Mouse (Mus musculus) kidney, embryonic 15.5 days (tissue): Measurements from ENCODE around the gene Tsc22d4. TPM values are rescaled to one million over a fixed set of nuclear protein-coding genes. Genes with fewer than 3 reads are reported as not detected.

ENCODE experiments used
- ATAC-seq: fragments of 200-750 bp; cut with Nextera tagmentation; replicated peaks from 2 replicates; pipeline ENCODE4 v1.8.0; 2017; ENCODE audit warnings: moderate TSS enrichment; ENCODE audit not compliant: low FRiP score
- H3K27ac ChIP-seq: fragments of 300-500 bp; sonication (generic); 2 replicates; pipeline ENCODE4 v1.5.1; 2015; ENCODE audit warnings: mild to moderate bottlenecking, inconsistent platforms
- H3K27me3 ChIP-seq: fragments of 300-500 bp; sonication (generic); 2 replicates; pipeline ENCODE4 v1.6.1; 2015; ENCODE audit warnings: inconsistent platforms
- H3K36me3 ChIP-seq: fragments of 300-500 bp; sonication (generic); 2 replicates; pipeline ENCODE4 v1.6.1; 2015; ENCODE audit warnings: inconsistent platforms
- H3K4me1 ChIP-seq: fragments of 300-500 bp; sonication (generic); 2 replicates; pipeline ENCODE4 v1.6.1; 2015; ENCODE audit warnings: inconsistent platforms
- H3K4me2 ChIP-seq: fragments of 300-500 bp; sonication (generic); 2 replicates; pipeline ENCODE4 v1.6.1; 2015; ENCODE audit warnings: moderate library complexity, mild to moderate bottlenecking, inconsistent platforms
- H3K4me3 ChIP-seq: fragments of 300-500 bp; sonication (generic); replicated peaks from 2 replicates; pipeline ENCODE4 v1.5.1; 2015; ENCODE audit warnings: mild to moderate bottlenecking, inconsistent platforms
- H3K9ac ChIP-seq: fragments of 300-500 bp; sonication (generic); 2 replicates; pipeline ENCODE4 v1.6.1; 2015; ENCODE audit warnings: mild to moderate bottlenecking, inconsistent platforms
- H3K9me3 ChIP-seq: fragments of 300-500 bp; sonication (generic); replicated peaks from 2 replicates; pipeline ENCODE4 v1.6.1; 2016; ENCODE audit warnings: inconsistent platforms
- WGBS: fragments of 180-500 bp; shearing (Covaris S2); methylation state at CpG from one replicate; pipeline ENCODE4 v1.1.7; 2015; ENCODE audit warnings: mixed read lengths; 5-methylcytosine and 5-hydroxymethylcytosine counted together
- polyA plus RNA-seq: library from polyadenylated mRNA; unstranded; fragments of >200 nt; fragmentation: Nextera tagmentation; extraction: Ambion mirVana; gene quantifications from 2 replicates; pipeline ENCODE4 v1.2.1, GENCODE M21; 2015

Tsc22d4 gene
- polyA plus RNA-seq, 1 experiment from 2014 or later: 126 TPM

DNA sequence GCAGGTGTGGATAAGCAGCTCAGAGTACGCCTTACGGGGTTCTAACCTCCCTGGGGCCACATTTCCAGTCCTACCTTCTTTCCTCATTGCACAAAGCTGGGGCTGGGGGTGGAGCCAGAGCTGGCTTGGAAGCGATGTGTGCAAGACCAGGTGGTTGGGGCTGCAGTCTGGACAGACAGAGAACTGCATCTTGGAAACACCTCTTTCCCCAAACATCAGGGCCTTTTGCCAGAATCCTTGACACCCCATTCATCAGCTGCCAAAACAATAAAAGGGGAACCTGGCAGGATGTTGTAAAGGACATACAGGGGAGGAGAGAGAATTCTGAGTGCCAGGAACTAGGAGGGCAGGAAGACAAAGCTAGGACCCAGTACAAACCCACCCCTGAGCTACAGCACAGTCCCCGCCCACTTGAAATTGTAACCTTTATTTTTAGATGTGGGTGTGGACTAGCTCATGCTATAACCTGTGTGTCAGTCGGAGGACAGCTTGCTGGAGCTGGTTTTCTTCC is 30.9 kb downstream of the Tsc22d4 start:
- 29% methylated on average over 5 of the region's 5 CpGs for WGBS

DNA sequence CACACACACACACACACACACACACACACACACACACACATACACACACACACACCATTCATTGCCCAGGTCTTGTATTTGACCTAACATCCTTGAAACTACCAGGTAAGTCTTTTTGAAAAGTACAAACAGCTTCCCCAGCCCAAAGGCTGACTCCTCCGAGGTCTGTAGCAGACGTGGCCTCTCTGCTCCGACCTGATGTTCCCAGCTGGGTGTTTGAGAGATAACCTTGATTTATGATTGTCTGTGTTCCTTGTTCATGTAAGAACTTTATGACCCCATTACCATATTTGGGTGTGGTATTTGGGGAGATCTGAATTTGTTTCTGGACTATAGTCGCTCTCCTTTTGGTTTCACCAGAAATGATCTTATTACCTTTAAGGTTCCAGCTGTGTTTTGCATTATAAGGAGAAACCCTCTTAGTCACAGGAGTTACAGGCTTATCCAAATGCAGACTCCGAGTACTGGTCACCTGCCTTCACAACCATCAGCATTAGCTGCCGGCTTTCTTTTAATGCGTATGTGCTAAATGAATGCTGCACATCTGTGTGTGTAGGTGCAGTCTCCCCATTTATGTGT is 31.8 kb downstream of the Tsc22d4 start:
- no peak overlapping the region for H3K9ac ChIP-seq
- H3K9me3 ChIP-seq: no peaks in the 10 kb centered on the region
- 0 out of 2 replicates have a peak overlapping the region, but pooled peaks have one; percentile 90 for H3K4me2 ChIP-seq
- no peak overlapping the region for H3K4me3 ChIP-seq
- 66% methylated on average over 7 of the region's 7 CpGs for WGBS
- peaks cover 47% of the 10 kb centered on the region for H3K4me1 ChIP-seq
- ATAC-seq: no peak
- 0 out of 2 replicates have a peak overlapping the region, but pooled peaks have one; percentile 95 for H3K27ac ChIP-seq
- no peaks in the 10 kb centered on the region for H3K27me3 ChIP-seq
- peaks cover 25% of the 10 kb centered on the region for H3K36me3 ChIP-seq

More for the DNA sequence above, 30.9 kb downstream of the Tsc22d4 start:
- H3K9ac ChIP-seq: no peak overlapping the region
- no peak overlapping the region for H3K4me3 ChIP-seq
- H3K36me3 ChIP-seq: peaks cover 16% of the 10 kb centered on the region
- peak overlapping the region; percentile 63 for H3K27ac ChIP-seq
- H3K4me2 ChIP-seq: peak overlapping the region; percentile 12; the same call in 1 of the 2 replicates
- H3K9me3 ChIP-seq: no peaks in the 10 kb centered on the region
- ATAC-seq: no peak
- H3K27me3 ChIP-seq: no peaks in the 10 kb centered on the region
- H3K4me1 ChIP-seq: peaks cover 38% of the 10 kb centered on the region

GRCm38 (mm10) chr5:137778635-137779034 is 33.1 kb downstream of the Tsc22d4 start, which contains the start of gene Ppp1r35:
TSS of gene Ppp1r35 (plus strand) at chr5:137778849.
- Histone ChIP-seq H3K4me2 (peak within 1 kb of the TSS; percentile 90), H3K36me3 (peaks cover 38% of the 10 kb centered on the region), H3K9me3 (no peaks in the 10 kb centered on the region), H3K4me3 (peak within 1 kb of the TSS; percentile 89), H3K27me3 (no peaks in the 10 kb centered on the region), H3K27ac (peak within 1 kb of the TSS; percentile 95), H3K4me1 (peaks cover 60% of the 10 kb centered on the region), H3K9ac (peak within 1 kb of the TSS; percentile 91)
- WGBS: under 1% methylated on average over 31 of the region's 31 CpGs
- ATAC-seq: peak; percentile 95

DNA sequence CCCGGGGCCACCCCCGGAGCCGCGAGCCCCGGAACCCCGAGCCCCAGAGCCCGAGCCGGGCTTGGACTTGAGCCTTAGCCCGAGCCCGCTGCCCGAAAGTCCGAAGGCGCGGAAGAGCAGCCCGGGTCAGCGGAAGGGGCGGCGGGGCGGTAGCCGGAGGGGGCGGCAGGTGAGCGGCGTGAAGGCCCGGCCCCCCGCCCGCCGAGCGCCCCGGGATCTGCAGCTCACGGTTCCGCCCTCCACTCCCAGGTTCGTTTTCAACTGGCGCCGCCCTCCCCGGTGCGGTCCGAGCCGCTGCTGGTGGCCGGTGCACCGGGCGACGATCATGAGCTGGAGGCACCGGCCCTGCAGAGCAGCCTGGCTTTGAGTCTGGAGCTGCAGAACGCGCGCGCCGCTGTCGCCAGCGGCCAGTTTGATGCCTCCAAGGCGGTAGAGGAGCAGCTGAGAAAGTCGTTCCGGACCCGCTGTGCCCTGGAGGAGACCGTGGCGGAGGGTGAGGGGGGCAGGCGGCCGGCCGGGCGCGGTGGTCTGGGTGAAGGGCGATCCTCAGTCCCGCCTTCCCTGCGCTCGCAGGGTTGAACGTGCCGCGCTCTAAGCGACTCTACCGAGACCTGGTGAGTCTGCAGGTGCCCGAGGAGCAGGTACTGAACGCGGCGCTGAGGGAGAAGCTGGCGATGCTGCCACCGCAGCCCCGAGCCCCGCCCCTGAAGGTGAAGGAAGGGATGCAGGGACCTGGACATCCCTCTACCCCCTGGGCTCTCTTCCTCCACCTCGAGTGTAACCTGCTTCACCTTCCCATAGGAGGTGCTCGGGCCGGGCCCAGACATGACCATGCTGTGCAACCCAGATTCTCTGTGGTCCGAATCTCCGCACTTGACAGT is 33.8 kb downstream of the Tsc22d4 start:
- Histone ChIP-seq H3K4me3 (peak overlapping the region; percentile 89), H3K27ac (peak overlapping the region; percentile 95), H3K27me3 (no peaks in the 10 kb centered on the region), H3K4me1 (peaks cover 67% of the 10 kb centered on the region), H3K4me2 (peak overlapping the region; percentile 90), H3K36me3 (peaks cover 44% of the 10 kb centered on the region), H3K9ac (peak overlapping the region; percentile 91), H3K9me3 (no peaks in the 10 kb centered on the region)
- under 1% methylated on average over 80 of the region's 83 CpGs for WGBS
- ATAC-seq: peak; percentile 32

DNA sequence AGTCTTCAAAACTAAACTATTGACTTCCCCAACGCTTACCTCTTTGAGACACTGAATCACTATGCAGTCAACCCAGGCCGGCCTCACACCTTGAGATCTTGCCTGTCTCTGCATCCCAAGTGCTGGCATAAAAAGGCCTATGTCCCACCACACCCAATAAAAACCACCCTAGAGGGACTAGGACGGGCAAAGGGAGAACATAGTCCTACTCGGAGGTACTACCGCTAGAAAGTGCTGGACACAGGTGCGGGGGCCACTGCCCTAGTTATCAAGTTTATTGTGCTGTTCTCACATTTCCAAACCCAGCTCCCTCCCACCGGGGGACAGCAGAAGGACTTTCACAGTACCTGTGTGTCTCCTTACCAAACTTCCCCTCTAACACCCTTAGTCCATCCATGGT is 36.1 kb downstream of the Tsc22d4 start:
- H3K4me3 ChIP-seq: no peak overlapping the region
- H3K36me3 ChIP-seq: peaks cover 51% of the 10 kb centered on the region
- no peak for ATAC-seq
- H3K27ac ChIP-seq: 0 out of 2 replicates have a peak overlapping the region, but pooled peaks have one; percentile 22
- no peaks in the 10 kb centered on the region for H3K9me3 ChIP-seq
- peaks cover 69% of the 10 kb centered on the region for H3K4me1 ChIP-seq
- no peak overlapping the region for H3K4me2 ChIP-seq
- 91% methylated on average over 7 of the region's 7 CpGs for WGBS
- H3K27me3 ChIP-seq: no peaks in the 10 kb centered on the region
- no peak overlapping the region for H3K9ac ChIP-seq

- Histone ChIP-seq H3K4me1 (peaks cover 62% of the 10 kb centered on the region), H3K9me3 (no peaks in the 10 kb centered on the region), H3K27me3 (no peaks in the 10 kb centered on the region), H3K27ac (0 out of 2 replicates have a peak overlapping the region, but pooled peaks have one; percentile 22), H3K36me3 (peaks cover 51% of the 10 kb centered on the region), H3K4me3 (peak overlapping the region; percentile 92), H3K9ac (peak overlapping the region; percentile 92; the same call in 1 of the 2 replicates), H3K4me2 (peak overlapping the region; percentile 90)
- no peak for ATAC-seq
- 72% methylated on average over 13 of the region's 13 CpGs for WGBS
Observed at GRCm38 (mm10) chr5:137782776-137783522, 37.4 kb downstream of the Tsc22d4 start.

DNA sequence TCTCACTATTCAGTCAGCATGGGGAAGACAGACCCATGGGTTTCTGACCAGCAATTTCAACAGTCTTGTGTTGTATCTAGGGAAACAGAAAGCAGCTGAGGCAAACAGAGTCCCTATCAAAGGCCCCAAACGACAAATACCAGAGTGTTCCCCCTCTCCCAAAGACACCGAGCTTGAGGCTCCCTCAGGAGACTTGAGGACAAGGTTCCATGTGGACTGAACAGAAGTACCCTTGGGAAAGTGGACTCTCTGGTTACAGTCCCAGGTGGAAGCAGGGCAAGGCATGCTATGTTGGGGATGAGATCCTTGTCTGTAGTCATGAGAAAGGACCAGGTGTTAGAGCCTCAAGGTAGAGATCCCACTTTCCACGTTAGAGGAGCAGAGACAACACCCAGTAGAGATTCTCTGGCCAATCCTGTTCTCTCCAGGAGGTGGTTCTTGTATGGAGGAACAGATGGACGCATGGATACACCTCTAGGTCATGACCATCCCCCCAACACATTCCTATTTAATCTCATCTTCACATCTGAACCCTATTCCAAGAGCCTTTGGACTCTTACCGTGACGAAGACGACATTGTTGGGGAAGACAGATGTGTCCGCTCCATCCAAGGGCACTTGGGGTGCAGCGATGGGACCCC is 38.5 kb downstream of the Tsc22d4 start:
- H3K9me3 ChIP-seq: no peaks in the 10 kb centered on the region
- peak overlapping the region; percentile 4; the same call in 1 of the 2 replicates for H3K27ac ChIP-seq
- H3K27me3 ChIP-seq: no peaks in the 10 kb centered on the region
- peak overlapping the region; percentile 92 for H3K9ac ChIP-seq
- peak overlapping the region; percentile 90 for H3K4me2 ChIP-seq
- ATAC-seq: no peak
- 57% methylated on average over 9 of the region's 9 CpGs for WGBS
- peak overlapping the region; percentile 92 for H3K4me3 ChIP-seq
- peaks cover 62% of the 10 kb centered on the region for H3K4me1 ChIP-seq
- peaks cover 51% of the 10 kb centered on the region for H3K36me3 ChIP-seq

- ATAC-seq: no peak
- Histone ChIP-seq H3K4me3 (peak overlapping the region; percentile 92), H3K9me3 (no peaks in the 10 kb centered on the region), H3K9ac (peak overlapping the region; percentile 92), H3K27me3 (no peaks in the 10 kb centered on the region), H3K36me3 (peaks cover 51% of the 10 kb centered on the region), H3K4me2 (peak overlapping the region; percentile 90), H3K27ac (peak overlapping the region; percentile 98; the same call in 1 of the 2 replicates), H3K4me1 (peaks cover 59% of the 10 kb centered on the region)
- 73% methylated on average over 14 of the region's 14 CpGs for WGBS
Observed at GRCm38 (mm10) chr5:137784546-137784945, 39.0 kb downstream of the Tsc22d4 start.

GRCm38 (mm10) chr5:137785164-137786031 is 39.9 kb downstream of the Tsc22d4 start:
- H3K4me2 ChIP-seq: peak overlapping the region; percentile 90
- peak overlapping the region; percentile 92 for H3K4me3 ChIP-seq
- no peaks in the 10 kb centered on the region for H3K27me3 ChIP-seq
- H3K9ac ChIP-seq: peak overlapping the region; percentile 92
- WGBS: 3% methylated on average over 54 of the region's 62 CpGs
- H3K9me3 ChIP-seq: no peaks in the 10 kb centered on the region
- H3K36me3 ChIP-seq: peaks cover 46% of the 10 kb centered on the region
- ATAC-seq: peak; percentile 10
- H3K27ac ChIP-seq: peak overlapping the region; percentile 98
- H3K4me1 ChIP-seq: peaks cover 50% of the 10 kb centered on the region

- no peaks in the 10 kb centered on the region for H3K27me3 ChIP-seq
- peak overlapping the region; percentile 92 for H3K9ac ChIP-seq
- under 1% methylated on average over 79 of the region's 79 CpGs for WGBS
- H3K36me3 ChIP-seq: peaks cover 36% of the 10 kb centered on the region
- peak overlapping the region; percentile 92 for H3K4me3 ChIP-seq
- H3K9me3 ChIP-seq: no peaks in the 10 kb centered on the region
- H3K4me2 ChIP-seq: peak overlapping the region; percentile 90
- peak; percentile 90 for ATAC-seq
- H3K27ac ChIP-seq: peak overlapping the region; percentile 98
- H3K4me1 ChIP-seq: peaks cover 47% of the 10 kb centered on the region
Observed at GRCm38 (mm10) chr5:137786109-137786942, 40.8 kb downstream of the Tsc22d4 start.
